Mouse (Mus musculus) limb, embryonic 12.5 days (tissue): ENCODE measurements around the gene 2700049A03Rik. TPM values are rescaled to one million over a fixed set of nuclear protein-coding genes. Genes with fewer than 3 reads are reported as not detected.

Source experiments
- ATAC-seq: fragments of 200-750 bp; cut with Nextera tagmentation; 2 replicates; pipeline ENCODE4 v1.8.0; 2017; ENCODE audit warnings: low read depth, moderate TSS enrichment; ENCODE audit not compliant: insufficient number of reproducible peaks, insufficient read depth, low FRiP score, low TSS enrichment
- H3K27ac ChIP-seq: fragments of 300-500 bp; sonication (generic); 2 replicates; pipeline ENCODE4 v1.5.1; 2016; ENCODE audit warnings: mild to moderate bottlenecking, moderate library complexity
- H3K27me3 ChIP-seq: fragments of 300-500 bp; sonication (generic); 2 replicates; pipeline ENCODE4 v1.6.1; 2016; ENCODE audit warnings: mild to moderate bottlenecking, moderate library complexity
- H3K36me3 ChIP-seq: fragments of 300-500 bp; sonication (generic); 2 replicates; pipeline ENCODE4 v1.6.1; 2016; ENCODE audit warnings: mild to moderate bottlenecking, moderate library complexity
- H3K4me1 ChIP-seq: fragments of 300-500 bp; sonication (generic); replicated peaks from 2 replicates; pipeline ENCODE4 v1.6.1; 2016
- H3K4me2 ChIP-seq: fragments of 300-500 bp; sonication (generic); 2 replicates; pipeline ENCODE4 v1.6.1; 2016; ENCODE audit warnings: mild to moderate bottlenecking, moderate library complexity
- H3K4me3 ChIP-seq: fragments of 300-500 bp; sonication (generic); replicated peaks from 2 replicates; pipeline ENCODE4 v1.5.1; 2016; ENCODE audit warnings: mild to moderate bottlenecking
- H3K9ac ChIP-seq: fragments of 300-500 bp; sonication (generic); replicated peaks from 2 replicates; pipeline ENCODE4 v1.6.1; 2016; ENCODE audit warnings: mild to moderate bottlenecking, moderate library complexity
- H3K9me3 ChIP-seq: fragments of 300-500 bp; sonication (generic); 2 replicates; pipeline ENCODE4 v1.6.1; 2016; ENCODE audit warnings: mild to moderate bottlenecking, moderate library complexity
- WGBS: fragments of 180-500 bp; shearing (Covaris S2); methylation state at CpG from one replicate; pipeline ENCODE4 v1.1.7; 2016; 5-methylcytosine and 5-hydroxymethylcytosine counted together
- polyA plus RNA-seq: library from polyadenylated mRNA; unstranded; fragments of >200 nt; fragmentation: Nextera tagmentation; extraction: Ambion mirVana; gene quantifications from 2 replicates; pipeline ENCODE4 v1.2.1, GENCODE M21; 2016

2700049A03Rik gene
- polyA plus RNA-seq, 1 experiment from 2014 or later, result 19.0 TPM

DNA sequence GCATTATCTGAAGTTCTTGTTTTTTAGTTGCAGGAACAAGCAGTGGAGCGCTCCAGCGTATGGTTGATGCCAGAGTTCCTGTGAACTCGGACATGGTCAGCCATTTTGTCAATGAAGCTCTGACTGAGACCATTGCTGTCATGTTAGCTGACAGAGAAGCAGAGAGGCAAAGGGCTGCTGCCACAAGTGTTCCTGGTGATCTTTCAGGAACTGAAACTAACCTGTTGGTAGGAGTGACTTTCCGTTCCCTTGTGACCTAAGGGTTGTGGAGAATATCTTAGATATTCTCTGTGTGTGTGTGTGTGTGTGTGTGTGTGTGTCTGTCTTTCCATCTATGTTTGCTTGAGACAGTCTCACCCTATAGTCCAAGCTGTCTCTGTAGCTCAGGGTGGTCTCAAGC, 47.7 kb downstream of the 2700049A03Rik start:
- Histone ChIP-seq H3K4me2 (no peak overlapping the region), H3K4me1 (no peaks in the 10 kb centered on the region), H3K9ac (no peak overlapping the region), H3K36me3 (peaks cover 79% of the 10 kb centered on the region), H3K9me3 (no peaks in the 10 kb centered on the region), H3K27ac (no peak overlapping the region), H3K27me3 (no peaks in the 10 kb centered on the region), H3K4me3 (no peak overlapping the region)
- no peak for ATAC-seq
- 94% methylated on average over 4 of the region's 4 CpGs for WGBS

DNA sequence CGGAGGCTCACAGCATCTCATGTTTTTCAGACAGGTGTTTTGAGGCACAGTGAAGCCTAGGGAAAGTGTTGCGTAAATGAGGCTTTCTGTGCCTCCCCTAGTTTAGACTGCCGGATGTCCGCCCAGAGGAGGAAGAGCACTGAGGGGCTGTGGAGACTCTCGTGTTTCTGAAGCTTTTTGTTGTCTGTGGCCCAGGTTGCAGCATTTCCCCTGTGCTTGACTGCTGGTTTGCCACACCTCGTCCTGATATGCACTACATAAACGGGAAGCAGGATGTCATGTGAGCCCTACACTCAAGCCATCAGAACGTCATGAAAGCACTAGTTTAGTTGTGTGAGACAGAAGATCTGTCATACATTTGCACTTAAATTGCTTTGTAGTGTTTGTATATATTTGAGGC, 56.1 kb downstream of the 2700049A03Rik start:
- WGBS, result 80% methylated on average over 8 of the region's 8 CpGs

DNA sequence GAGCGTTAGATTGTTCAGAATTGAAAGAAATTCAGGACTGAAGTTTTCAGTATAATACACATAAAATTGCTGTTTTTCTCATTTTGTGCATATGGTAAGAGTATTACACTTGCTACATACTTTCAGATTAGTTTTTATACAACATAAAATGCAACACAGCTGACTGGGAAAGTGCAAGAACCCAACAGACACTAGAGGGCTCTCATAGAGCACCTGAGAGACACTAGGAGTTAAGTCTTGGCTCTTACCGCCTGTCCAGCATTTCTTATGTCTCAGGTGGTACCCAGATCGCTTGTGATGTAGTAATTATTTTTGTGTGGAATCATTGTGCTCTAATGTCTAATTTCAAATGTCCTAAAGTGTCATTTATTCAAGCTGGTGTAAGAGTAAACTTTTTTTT, 61.0 kb downstream of the 2700049A03Rik start:
- H3K36me3 ChIP-seq, result peaks cover 43% of the 10 kb centered on the region

More for the DNA sequence above, 56.1 kb downstream of the 2700049A03Rik start:
- no peak overlapping the region for H3K27ac ChIP-seq
- no peaks in the 10 kb centered on the region for H3K4me1 ChIP-seq
- H3K9me3 ChIP-seq, result no peaks in the 10 kb centered on the region
- no peak overlapping the region for H3K4me2 ChIP-seq
- H3K9ac ChIP-seq, result no peak overlapping the region
- H3K4me3 ChIP-seq, result no peak overlapping the region
- no peaks in the 10 kb centered on the region for H3K27me3 ChIP-seq
- no peak for ATAC-seq
- H3K36me3 ChIP-seq, result peaks cover 76% of the 10 kb centered on the region

DNA sequence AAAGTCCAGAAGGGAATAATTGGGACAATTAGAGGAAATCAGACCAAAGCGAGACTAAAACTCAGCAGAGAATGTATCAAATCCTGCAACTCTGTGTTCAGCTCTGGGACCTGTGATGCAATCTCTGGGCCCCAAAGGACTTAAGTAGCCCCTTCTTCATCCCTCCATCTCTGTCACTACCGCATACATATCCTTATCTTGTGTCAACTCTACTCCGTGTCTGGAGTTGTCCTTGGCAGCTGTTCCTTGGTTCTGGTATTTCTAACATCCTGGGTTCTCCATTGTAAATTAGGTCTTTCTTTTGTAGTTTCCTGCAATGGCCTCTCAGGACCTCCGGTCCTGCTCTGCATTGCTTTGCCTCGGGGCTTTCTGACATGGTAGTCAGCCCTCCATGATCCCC, 65.1 kb downstream of the 2700049A03Rik start:
- Histone ChIP-seq H3K9ac (no peak overlapping the region), H3K36me3 (peaks cover 22% of the 10 kb centered on the region), H3K27ac (peak overlapping the region; percentile 71), H3K4me2 (no peak overlapping the region), H3K9me3 (no peaks in the 10 kb centered on the region), H3K4me3 (no peak overlapping the region), H3K27me3 (no peaks in the 10 kb centered on the region), H3K4me1 (peaks cover 13% of the 10 kb centered on the region)
- 69% methylated on average over 5 of the region's 5 CpGs for WGBS
- ATAC-seq, result no peak

More for the DNA sequence above, 61.0 kb downstream of the 2700049A03Rik start:
- no peak overlapping the region for H3K9ac ChIP-seq
- peaks cover 10% of the 10 kb centered on the region for H3K4me1 ChIP-seq
- no peaks in the 10 kb centered on the region for H3K9me3 ChIP-seq
- H3K27ac ChIP-seq, result no peak overlapping the region
- no peak overlapping the region for H3K4me3 ChIP-seq
- ATAC-seq, result no peak
- H3K4me2 ChIP-seq, result no peak overlapping the region
- no peaks in the 10 kb centered on the region for H3K27me3 ChIP-seq
- WGBS, result 57% methylated on average over 3 of the region's 3 CpGs

DNA sequence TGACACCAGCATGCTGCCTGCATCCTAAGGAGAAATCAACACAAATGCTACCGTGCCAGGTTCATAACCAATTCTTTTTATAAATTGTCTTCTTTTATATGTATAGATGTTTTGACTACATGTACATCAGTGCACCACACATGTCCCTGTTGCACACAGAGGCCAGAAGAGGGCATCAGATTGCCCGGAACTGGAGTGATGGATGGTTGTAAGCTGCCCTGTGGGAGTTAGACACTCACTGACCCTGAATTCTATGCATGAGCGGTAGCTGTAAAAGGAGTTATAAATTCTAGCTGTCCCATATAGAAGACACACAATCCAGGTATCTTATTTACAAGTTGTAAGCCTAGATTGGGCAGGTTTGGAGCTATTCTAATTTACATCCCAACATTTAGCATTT, 67.7 kb downstream of the 2700049A03Rik start:
- no peak overlapping the region for H3K4me2 ChIP-seq
- WGBS, result 92% methylated on average over 3 of the region's 3 CpGs

DNA sequence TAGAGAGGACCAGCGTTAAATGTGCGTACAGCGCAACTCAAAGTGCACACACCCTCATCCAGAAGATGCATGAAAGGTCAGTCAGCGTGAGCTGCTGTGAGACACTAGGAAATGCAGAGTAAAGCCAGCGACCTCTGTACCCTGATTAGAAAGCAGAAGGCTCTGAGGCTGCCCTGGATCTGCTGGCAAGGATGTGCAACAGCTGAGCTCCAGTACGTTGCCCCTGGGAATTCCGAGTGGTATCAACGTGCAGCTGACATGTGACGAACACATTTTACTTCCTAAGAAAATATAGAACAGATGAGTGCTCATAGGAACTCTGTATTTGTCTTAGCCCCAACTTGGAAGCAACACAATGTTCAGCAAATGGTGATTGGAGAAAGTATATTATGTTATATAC, 80.5 kb downstream of the 2700049A03Rik start:
- ATAC-seq, result no peak
- H3K27me3 ChIP-seq, result no peaks in the 10 kb centered on the region
- no peak overlapping the region for H3K4me3 ChIP-seq
- no peak overlapping the region for H3K27ac ChIP-seq
- H3K4me1 ChIP-seq, result peaks cover 6% of the 10 kb centered on the region
- 75% methylated on average over 9 of the region's 9 CpGs for WGBS
- H3K9ac ChIP-seq, result no peak overlapping the region
- H3K36me3 ChIP-seq, result peaks cover 51% of the 10 kb centered on the region
- no peaks in the 10 kb centered on the region for H3K9me3 ChIP-seq
- no peak overlapping the region for H3K4me2 ChIP-seq

More for the DNA sequence above, 67.7 kb downstream of the 2700049A03Rik start:
- ATAC-seq, result no peak
- Histone ChIP-seq H3K9ac (no peak overlapping the region), H3K27me3 (no peaks in the 10 kb centered on the region), H3K27ac (no peak overlapping the region), H3K4me1 (peaks cover 13% of the 10 kb centered on the region), H3K9me3 (no peaks in the 10 kb centered on the region), H3K4me3 (no peak overlapping the region), H3K36me3 (peaks cover 19% of the 10 kb centered on the region)

DNA sequence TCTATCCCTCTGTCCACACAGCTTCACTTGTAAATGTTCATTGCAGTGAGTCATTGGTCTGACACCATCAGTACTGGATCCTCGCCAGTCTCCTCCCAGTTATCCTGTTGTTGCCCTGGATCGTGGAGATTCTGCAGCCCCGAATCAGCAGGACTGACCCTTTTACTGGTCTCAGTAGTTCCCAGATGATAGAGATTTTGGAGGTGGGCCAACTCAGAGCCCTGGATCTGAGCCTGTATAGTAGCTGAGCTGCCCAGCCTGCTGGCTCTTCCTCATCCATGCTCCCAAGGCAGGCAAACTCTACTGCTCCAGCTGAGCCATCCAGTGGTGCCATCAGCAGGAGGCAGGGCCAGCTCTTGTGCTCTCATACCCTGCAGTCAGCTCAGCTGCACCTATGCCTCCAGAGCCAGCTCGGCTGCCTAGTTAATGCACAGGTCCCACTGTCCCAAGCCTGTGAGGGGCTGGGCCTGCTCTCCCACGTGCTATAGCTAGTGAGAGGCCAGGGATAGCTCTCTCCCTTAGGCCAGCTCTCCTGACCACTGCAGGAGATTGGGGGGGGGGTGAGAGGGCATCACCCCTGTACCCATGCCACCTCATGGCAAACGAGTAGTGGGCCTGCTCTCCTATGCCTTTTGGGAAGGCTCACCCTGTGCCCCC, 81.3 kb downstream of the 2700049A03Rik start:
- Histone ChIP-seq H3K4me3 (no peak overlapping the region), H3K9ac (no peak overlapping the region), H3K36me3 (peaks cover 57% of the 10 kb centered on the region), H3K4me1 (peaks cover 6% of the 10 kb centered on the region), H3K27ac (no peak overlapping the region), H3K9me3 (no peaks in the 10 kb centered on the region), H3K27me3 (no peaks in the 10 kb centered on the region), H3K4me2 (no peak overlapping the region)
- WGBS, result 83% methylated on average over 6 of the region's 6 CpGs
- ATAC-seq, result peak; percentile 56

DNA sequence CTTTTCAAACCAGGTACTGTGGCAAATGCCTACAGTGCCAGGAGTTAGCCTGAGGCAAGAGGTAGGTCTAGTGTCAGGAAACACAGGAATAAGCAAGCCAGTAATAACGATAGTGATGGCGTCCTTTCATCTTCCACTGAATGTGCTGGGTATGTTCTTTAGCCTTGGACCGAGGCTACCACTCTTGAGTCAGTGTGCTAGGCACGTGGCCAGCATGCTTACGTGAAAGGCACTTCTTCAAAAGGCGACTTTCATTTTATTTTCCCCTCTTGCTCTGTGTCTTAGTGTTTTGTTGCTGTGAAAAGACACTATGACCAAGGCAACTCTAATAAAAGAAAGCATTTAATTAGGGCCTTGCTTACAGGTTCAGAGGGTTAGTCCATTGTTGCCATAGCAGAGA, 86.1 kb downstream of the 2700049A03Rik start:
- Histone ChIP-seq H3K36me3 (peaks cover 49% of the 10 kb centered on the region), H3K9ac (no peak overlapping the region), H3K27ac (no peak overlapping the region), H3K4me1 (peaks cover 8% of the 10 kb centered on the region), H3K4me2 (no peak overlapping the region), H3K4me3 (no peak overlapping the region), H3K9me3 (no peaks in the 10 kb centered on the region), H3K27me3 (no peaks in the 10 kb centered on the region)
- WGBS, result 94% methylated on average over 6 of the region's 6 CpGs
- no peak for ATAC-seq

DNA sequence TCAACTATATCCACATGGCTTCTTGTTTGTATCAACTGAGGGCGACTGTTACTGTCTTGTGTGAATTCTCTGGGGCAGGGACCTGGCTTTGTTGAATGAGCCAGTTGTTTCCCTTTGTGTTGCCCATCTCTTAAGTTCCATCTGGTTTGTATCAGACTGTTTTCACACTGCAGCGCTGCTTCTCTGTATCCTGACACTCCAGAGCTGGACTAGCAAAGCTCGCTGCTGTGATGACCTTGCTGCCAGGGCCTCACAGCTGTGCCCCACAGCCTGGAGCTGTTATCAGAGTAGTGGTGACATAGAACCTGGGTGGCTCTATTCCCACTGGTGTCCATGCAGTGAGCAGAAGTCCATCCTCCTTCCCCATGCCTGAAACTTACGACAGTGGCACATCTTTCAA, 91.1 kb downstream of the 2700049A03Rik start:
- Histone ChIP-seq H3K36me3 (peaks cover 26% of the 10 kb centered on the region), H3K4me1 (peaks cover 17% of the 10 kb centered on the region), H3K27ac (0 out of 2 replicates have a peak overlapping the region, but pooled peaks have one; percentile 42), H3K4me3 (no peak overlapping the region), H3K4me2 (no peak overlapping the region), H3K9ac (no peak overlapping the region), H3K27me3 (no peaks in the 10 kb centered on the region), H3K9me3 (no peaks in the 10 kb centered on the region)
- 18% methylated on average over 4 of the region's 4 CpGs for WGBS
- no peak for ATAC-seq

DNA sequence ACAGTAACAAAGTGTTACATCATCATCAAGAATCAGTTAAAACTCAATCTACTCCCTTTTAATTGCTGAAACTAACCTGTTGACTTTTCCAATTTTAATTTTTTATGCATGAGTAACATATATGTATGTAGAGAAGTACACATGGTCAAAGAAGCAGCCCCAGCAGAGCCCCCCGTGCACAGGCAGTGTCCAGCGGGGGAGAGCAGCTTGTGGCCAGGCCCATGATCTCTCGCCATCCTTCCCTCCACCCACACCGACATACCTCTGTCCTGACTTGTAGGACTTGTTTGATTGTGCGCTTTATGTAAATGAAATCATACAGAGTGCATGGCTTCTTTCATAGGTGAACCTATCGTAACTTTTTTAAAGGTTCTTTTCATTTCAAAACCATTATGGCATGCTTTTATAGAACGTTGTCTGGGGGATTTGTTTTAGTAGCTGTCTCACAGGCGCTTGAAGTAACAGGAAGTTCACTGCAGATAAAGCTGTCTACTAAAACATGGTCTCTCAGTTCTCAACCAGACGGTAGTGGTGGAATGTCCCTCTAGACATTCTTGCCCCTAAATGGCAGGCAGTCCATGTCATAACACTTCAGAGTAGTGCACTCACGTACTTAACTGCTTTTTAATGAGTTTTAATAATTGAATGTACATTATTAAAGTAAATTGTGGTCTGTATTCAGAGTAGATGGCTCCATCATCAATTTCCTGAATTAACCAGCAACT, 92.4 kb downstream of the 2700049A03Rik start:
- no peak overlapping the region for H3K9ac ChIP-seq
- H3K4me3 ChIP-seq, result no peak overlapping the region
- peaks cover 20% of the 10 kb centered on the region for H3K36me3 ChIP-seq
- H3K4me1 ChIP-seq, result peaks cover 28% of the 10 kb centered on the region
- H3K27ac ChIP-seq, result no peak overlapping the region
- ATAC-seq, result no peak
- WGBS, result 43% methylated on average over 10 of the region's 10 CpGs
- H3K9me3 ChIP-seq, result no peaks in the 10 kb centered on the region
- no peaks in the 10 kb centered on the region for H3K27me3 ChIP-seq
- no peak overlapping the region for H3K4me2 ChIP-seq

DNA sequence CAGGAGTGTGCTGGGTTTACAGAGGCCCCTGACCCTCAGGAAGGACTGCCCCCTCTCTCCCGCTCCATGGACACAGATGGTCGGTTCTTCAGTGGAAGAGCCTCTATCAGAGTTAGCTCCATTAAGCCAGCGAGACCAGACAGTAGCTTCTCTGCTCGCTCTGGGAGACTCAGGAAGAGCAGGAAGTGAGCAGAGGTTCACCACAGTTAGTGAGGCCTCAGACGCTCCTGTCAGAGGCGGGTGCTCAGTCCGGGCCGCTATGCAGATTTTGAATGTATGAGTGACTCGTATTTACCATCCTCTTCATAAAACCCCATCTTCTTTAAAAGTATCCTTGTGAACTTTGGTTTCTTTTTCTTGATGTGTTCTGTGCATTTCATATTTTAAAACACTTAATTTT, 94.9 kb downstream of the 2700049A03Rik start:
- no peaks in the 10 kb centered on the region for H3K9me3 ChIP-seq
- H3K4me1 ChIP-seq, result peaks cover 35% of the 10 kb centered on the region
- 90% methylated on average over 9 of the region's 9 CpGs for WGBS
- no peak overlapping the region for H3K4me3 ChIP-seq
- peaks cover 16% of the 10 kb centered on the region for H3K36me3 ChIP-seq
- H3K27ac ChIP-seq, result no peak overlapping the region
- no peak overlapping the region for H3K9ac ChIP-seq
- no peak for ATAC-seq
- no peaks in the 10 kb centered on the region for H3K27me3 ChIP-seq
- no peak overlapping the region for H3K4me2 ChIP-seq
